Mouse (Mus musculus) hindbrain, postnatal 0 days (tissue): ENCODE data around the gene Ltbp4. TPM values are rescaled to one million over a fixed set of nuclear protein-coding genes. Genes with fewer than 3 reads are reported as not detected.
A peak's percentile ranks its signal among the peaks of the same experiment; 100 is the strongest.

ENCODE experiments used
- ATAC-seq: fragments of 200-750 bp; cut with Nextera tagmentation; 2 replicates; pipeline ENCODE4 v1.8.0; 2017; ENCODE audit warnings: mild to moderate bottlenecking, moderate TSS enrichment, moderate library complexity
- DNase-seq: peaks from one replicate; pipeline ENCODE4 v3.0.0-alpha.2; 2015; ENCODE audit warnings: low spot score
- H3K27ac ChIP-seq: fragments of 300-500 bp; sonication (generic); 2 replicates; pipeline ENCODE4 v1.5.1; 2014; ENCODE audit warnings: mild to moderate bottlenecking
- H3K27me3 ChIP-seq: fragments of 300-500 bp; sonication (generic); 2 replicates; pipeline ENCODE4 v1.6.1; 2014; ENCODE audit warnings: low read length, mixed read lengths; ENCODE audit not compliant: insufficient read depth
- H3K36me3 ChIP-seq: fragments of 300-500 bp; sonication (generic); 2 replicates; pipeline ENCODE4 v1.6.1; 2014; ENCODE audit warnings: low read length, mixed read lengths; ENCODE audit not compliant: insufficient read depth
- H3K4me1 ChIP-seq: fragments of 300-500 bp; sonication (generic); 2 replicates; pipeline ENCODE4 v1.6.1; 2014; ENCODE audit warnings: antibody characterized with exemption, low read length, mixed read lengths; ENCODE audit not compliant: insufficient read depth
- H3K4me2 ChIP-seq: fragments of 300-500 bp; sonication (generic); 2 replicates; pipeline ENCODE4 v1.6.1; 2014; ENCODE audit warnings: low read depth, mild to moderate bottlenecking, low read length, moderate library complexity, mixed read lengths
- H3K4me3 ChIP-seq: fragments of 300-500 bp; sonication (generic); 2 replicates; pipeline ENCODE4 v1.5.1; 2014; ENCODE audit warnings: low read length
- H3K9ac ChIP-seq: fragments of 300-500 bp; sonication (generic); replicated peaks from 2 replicates; pipeline ENCODE4 v1.6.1; 2014; ENCODE audit warnings: mild to moderate bottlenecking, low read length, moderate library complexity, mixed read lengths
- H3K9me3 ChIP-seq: fragments of 300-500 bp; sonication (generic); 2 replicates; pipeline ENCODE4 v1.6.1; 2016; ENCODE audit warnings: low read length, mixed read lengths
- CTCF ChIP-seq: IDR thresholded peaks from 2 replicates; pipeline ENCODE4 v1.5.1; 2016; ENCODE audit warnings: antibody characterized with exemption, control low read depth, low read depth
- WGBS: fragments of 180-500 bp; shearing (Covaris S2); extraction: QIAGEN DNeasy Blood & Tissue Kit; methylation state at CpG from one replicate; pipeline ENCODE4 v1.1.7; 2014; 5-methylcytosine and 5-hydroxymethylcytosine counted together
- polyA plus RNA-seq: library from polyadenylated mRNA; unstranded; fragments of >200 nt; fragmentation: Nextera tagmentation; extraction: Ambion mirVana; gene quantifications from 2 replicates; pipeline ENCODE4 v1.2.1, GENCODE M21; 2015
- total RNA-seq: library from RNA; depleted of rRNA; stranded (reverse); fragments of >200 nt; gene quantifications from 2 replicates; pipeline ENCODE4 v1.2.3, GENCODE M21; 2014

The Ltbp4 gene
- total and polyA plus RNA-seq, 2 experiments from 2014 or later: 10.6 to 34.8 TPM

DNA sequence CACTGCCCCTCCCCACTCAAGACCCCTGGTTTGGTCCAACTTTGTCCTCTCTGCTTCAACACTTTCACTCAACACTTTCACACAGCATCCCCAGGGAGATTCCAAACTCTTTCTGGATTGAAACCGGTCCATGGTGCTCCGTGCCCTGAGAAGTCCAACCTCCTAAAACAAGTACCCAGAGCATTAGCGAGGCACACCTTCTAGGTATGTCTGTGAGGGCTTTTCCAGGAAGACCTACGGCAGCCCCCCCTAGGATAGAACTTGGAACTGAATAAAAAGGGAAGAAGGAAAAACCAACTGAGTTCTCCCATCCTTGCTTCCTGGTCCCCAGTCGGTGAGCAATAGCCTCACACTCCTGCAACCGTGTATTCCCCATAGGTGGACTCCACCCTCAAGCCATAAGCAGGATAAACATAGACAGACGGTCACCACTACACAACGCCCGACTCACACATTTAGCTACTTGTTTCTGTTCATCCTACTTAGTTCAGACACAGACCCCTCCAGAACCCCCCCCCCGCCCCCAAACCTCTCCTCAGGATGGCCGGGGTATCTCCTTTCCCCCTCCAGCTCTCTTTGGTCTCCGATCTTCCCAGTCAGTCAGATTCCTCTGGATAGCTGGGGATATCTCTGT lies 25.7 kb downstream of the Ltbp4 start:
- no peak for TF ChIP-seq CTCF
- H3K4me3 ChIP-seq: no peak overlapping the region
- no peak overlapping the region for H3K27ac ChIP-seq
- no peak overlapping the region for H3K4me2 ChIP-seq
- no peaks in the 10 kb centered on the region; the same call in 1 of the 2 replicates for H3K9me3 ChIP-seq
- WGBS: 92% methylated on average over 12 of the region's 12 CpGs
- H3K4me1 ChIP-seq: no peaks in the 10 kb centered on the region
- no peaks in the 10 kb centered on the region for H3K27me3 ChIP-seq
- no peak for ATAC-seq
- no peaks in the 10 kb centered on the region for H3K36me3 ChIP-seq
- DNase-seq: no peak
- no peak overlapping the region for H3K9ac ChIP-seq

- ATAC-seq (no peak), DNase-seq (no peak)
- Histone ChIP-seq H3K9ac (no peak overlapping the region), H3K9me3 (no peaks in the 10 kb centered on the region; the same call in 1 of the 2 replicates), H3K27me3 (no peaks in the 10 kb centered on the region), H3K4me2 (no peak overlapping the region; the same call in 1 of the 2 replicates), H3K4me1 (no peaks in the 10 kb centered on the region), H3K36me3 (no peaks in the 10 kb centered on the region), H3K27ac (peak overlapping the region; percentile 17; the same call in 1 of the 2 replicates), H3K4me3 (no peak overlapping the region)
- 42% methylated on average over 8 of the region's 8 CpGs for WGBS
- TF ChIP-seq CTCF: no peak
Observed at GRCm38 (mm10) chr7:27310996-27311535, 26.4 kb downstream of the Ltbp4 start.

- no peaks in the 10 kb centered on the region for H3K4me1 ChIP-seq
- peak overlapping the region; percentile 49 for H3K4me2 ChIP-seq
- WGBS: 6% methylated on average over 17 of the region's 17 CpGs
- DNase-seq (peak; percentile 76), ATAC-seq (peak; percentile 73)
- H3K36me3 ChIP-seq: no peaks in the 10 kb centered on the region
- H3K9me3 ChIP-seq: no peaks in the 10 kb centered on the region; the same call in 1 of the 2 replicates
- TF ChIP-seq CTCF: no peak
- no peak overlapping the region for H3K9ac ChIP-seq
- no peaks in the 10 kb centered on the region for H3K27me3 ChIP-seq
- H3K27ac ChIP-seq: peak overlapping the region; percentile 17; the same call in 1 of the 2 replicates
- H3K4me3 ChIP-seq: peak overlapping the region; percentile 19
Observed at GRCm38 (mm10) chr7:27310306-27310705, 27.2 kb downstream of the Ltbp4 start.

DNA sequence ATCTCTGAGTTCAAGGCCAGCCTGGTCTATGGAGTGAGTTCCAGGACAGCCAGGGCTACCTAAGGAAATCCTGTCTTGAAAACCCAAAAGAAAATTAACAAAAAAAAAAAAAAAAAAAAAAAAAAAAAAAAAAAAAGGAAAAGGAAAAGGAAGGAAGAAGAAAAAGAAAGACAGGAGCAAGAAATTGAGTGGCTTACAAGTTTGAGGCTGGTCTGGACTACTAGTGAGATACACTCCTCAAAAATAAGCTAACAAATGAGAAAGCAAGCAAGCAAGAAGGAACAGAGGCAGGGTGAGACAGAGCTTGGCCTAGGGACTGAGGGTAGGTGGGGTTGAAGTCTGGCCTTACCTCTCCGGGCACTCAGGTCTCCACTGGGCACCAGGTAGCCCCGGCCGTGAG lies 27.7 kb downstream of the Ltbp4 start:
- no peak overlapping the region for H3K27ac ChIP-seq
- DNase-seq: no peak
- no peak overlapping the region for H3K9ac ChIP-seq
- H3K4me2 ChIP-seq: peak overlapping the region; percentile 49; the same call in 1 of the 2 replicates
- H3K36me3 ChIP-seq: no peaks in the 10 kb centered on the region
- WGBS: 35% methylated on average over 3 of the region's 3 CpGs
- TF ChIP-seq CTCF: no peak
- no peaks in the 10 kb centered on the region for H3K27me3 ChIP-seq
- no peaks in the 10 kb centered on the region; the same call in 1 of the 2 replicates for H3K9me3 ChIP-seq
- H3K4me1 ChIP-seq: no peaks in the 10 kb centered on the region
- no peak for ATAC-seq
- no peak overlapping the region for H3K4me3 ChIP-seq

- WGBS: 17% methylated on average over 28 of the region's 28 CpGs
- ATAC-seq (no peak), DNase-seq (no peak)
- H3K4me1 ChIP-seq: no peaks in the 10 kb centered on the region
- no peaks in the 10 kb centered on the region for H3K36me3 ChIP-seq
- H3K4me2 ChIP-seq: peak overlapping the region; percentile 51
- peak overlapping the region; percentile 23 for H3K4me3 ChIP-seq
- no peak overlapping the region for H3K9ac ChIP-seq
- H3K27ac ChIP-seq: no peak overlapping the region
- no peak for TF ChIP-seq CTCF
- H3K27me3 ChIP-seq: no peaks in the 10 kb centered on the region
- no peaks in the 10 kb centered on the region; the same call in 1 of the 2 replicates for H3K9me3 ChIP-seq
Observed at GRCm38 (mm10) chr7:27308821-27309549, 28.5 kb downstream of the Ltbp4 start.

- no peaks in the 10 kb centered on the region for H3K27me3 ChIP-seq
- no peaks in the 10 kb centered on the region for H3K9me3 ChIP-seq
- peak; percentile 50; the same call in 1 of the 2 replicates for TF ChIP-seq CTCF
- no peak overlapping the region for H3K9ac ChIP-seq
- no peak for ATAC-seq
- no peak overlapping the region for H3K4me2 ChIP-seq
- H3K4me1 ChIP-seq: no peaks in the 10 kb centered on the region
- DNase-seq: peak; percentile 33
- no peak overlapping the region for H3K4me3 ChIP-seq
- no peaks in the 10 kb centered on the region for H3K36me3 ChIP-seq
- 59% methylated on average over 9 of the region's 9 CpGs for WGBS
- no peak overlapping the region for H3K27ac ChIP-seq
Observed at GRCm38 (mm10) chr7:27307551-27307950, 29.9 kb downstream of the Ltbp4 start.
